Mouse (Mus musculus) MEL (cell line): Measurements from ENCODE around the gene Taf11. TPM values are rescaled to one million over a fixed set of nuclear protein-coding genes. Genes with fewer than 3 reads are reported as not detected.

Experiments
- DNase-seq: peaks from one replicate; pipeline ENCODE4 v3.0.0; 2011; ENCODE audit warnings: low read depth, low spot score
- H3K27ac ChIP-seq: 2 replicates; pipeline ENCODE4 v1.5.1; 2012; ENCODE audit warnings: low read depth, mild to moderate bottlenecking, control low read depth, low read length, moderate library complexity; ENCODE audit not compliant: control insufficient read depth
- H3K27me3 ChIP-seq, 2 experiments: fragments of 150-350 bp in 1 of 2; sonication (generic) in 1 of 2; 2 replicates each; pipeline ENCODE4 v1.6.1; 2012; ENCODE audit warnings: low read length in 2 of 2, mild to moderate bottlenecking in 2 of 2, improper control_type of control experiment in 1 of 2, moderate library complexity in 1 of 2; ENCODE audit not compliant: insufficient read depth in 2 of 2, control insufficient read depth in 1 of 2
- H3K36me3 ChIP-seq, 2 experiments: 2 replicates each; pipeline ENCODE4 v1.6.1; 2012 to 2014; ENCODE audit warnings: low read length in 2 of 2, improper control_type of control experiment in 1 of 2, inconsistent platforms in 1 of 2, mild to moderate bottlenecking in 1 of 2; ENCODE audit not compliant: insufficient read depth in 2 of 2, control insufficient read depth in 1 of 2
- H3K4me1 ChIP-seq, 2 experiments: fragments of 150-350 bp in 1 of 2; sonication (generic) in 1 of 2; 2 replicates each; pipeline ENCODE4 v1.6.1; 2012; ENCODE audit warnings: low read length in 2 of 2, improper control_type of control experiment in 1 of 2, mild to moderate bottlenecking in 1 of 2; ENCODE audit not compliant: insufficient read depth in 2 of 2, control insufficient read depth in 1 of 2
- H3K4me3 ChIP-seq, 2 experiments: fragments of 150-350 bp in 1 of 2; sonication (generic) in 1 of 2; 2 replicates each; pipeline ENCODE4 v1.5.1; 2012; ENCODE audit warnings: low read depth in 2 of 2, low read length in 2 of 2, mild to moderate bottlenecking in 2 of 2, moderate library complexity in 2 of 2, control low read depth in 1 of 2, improper control_type of control experiment in 1 of 2; ENCODE audit not compliant: control insufficient read depth in 1 of 2, insufficient read depth in 1 of 2
- H3K79me2 ChIP-seq: 2 replicates; pipeline ENCODE4 v1.6.1; 2012; ENCODE audit warnings: mild to moderate bottlenecking, low read length, moderate library complexity; ENCODE audit not compliant: control insufficient read depth, poor library complexity, insufficient read depth
- H3K9ac ChIP-seq: 2 replicates; pipeline ENCODE4 v1.6.1; 2012; ENCODE audit warnings: low read depth, mild to moderate bottlenecking, control low read depth, low read length, moderate library complexity; ENCODE audit not compliant: control insufficient read depth, poor library complexity, severe bottlenecking
- H3K9me3 ChIP-seq: fragments of 150-350 bp; sonication (generic); replicated peaks from 2 replicates; pipeline ENCODE4 v1.6.1; 2012; ENCODE audit warnings: mild to moderate bottlenecking, low read length, improper control_type of control experiment, moderate library complexity; ENCODE audit not compliant: insufficient read depth
- BHLHE40 ChIP-seq: IDR thresholded peaks from 2 replicates; pipeline ENCODE4 v1.6.1; 2012; ENCODE audit warnings: low read depth, mild to moderate bottlenecking, inconsistent platforms, low read length, improper control_type of control experiment, borderline replicate concordance
- CHD1 ChIP-seq: IDR thresholded peaks from 2 replicates; pipeline ENCODE4 v1.6.1; 2012; ENCODE audit warnings: low read depth, mild to moderate bottlenecking, inconsistent platforms, low read length, improper control_type of control experiment
- CTCF ChIP-seq, 3 experiments: IDR thresholded peaks in 2 of 3; conservative IDR thresholded peaks in 1 of 3; 2 replicates each; pipeline ENCODE4 v1.5.1; 2011 to 2012; ENCODE audit warnings: low read length in 3 of 3, low read depth in 2 of 3, mild to moderate bottlenecking in 2 of 3, improper control_type of control experiment in 1 of 3, inconsistent platforms in 1 of 3, mixed read lengths in 1 of 3, moderate library complexity in 1 of 3; ENCODE audit not compliant: control insufficient read depth in 1 of 3, insufficient read depth in 1 of 3, poor library complexity in 1 of 3, severe bottlenecking in 1 of 3
- E2F4 ChIP-seq: IDR thresholded peaks from 2 replicates; pipeline ENCODE4 v1.6.1; 2011; ENCODE audit warnings: low read depth, low read length, improper control_type of control experiment, borderline replicate concordance
- ELF1 ChIP-seq: IDR thresholded peaks from 2 replicates; pipeline ENCODE4 v1.6.1; 2014; ENCODE audit warnings: low read depth, mild to moderate bottlenecking, inconsistent platforms, low read length, improper control_type of control experiment, moderate library complexity
- ETS1 ChIP-seq: IDR thresholded peaks from 2 replicates; pipeline ENCODE4 v1.6.1; 2012; ENCODE audit warnings: low read depth, mild to moderate bottlenecking, inconsistent platforms, low read length, improper control_type of control experiment, moderate library complexity
- GABPA ChIP-seq: IDR thresholded peaks from 2 replicates; pipeline ENCODE4 v1.6.1; 2012; ENCODE audit warnings: low read depth, mild to moderate bottlenecking, inconsistent platforms, low read length, improper control_type of control experiment, moderate library complexity
- MAZ ChIP-seq: IDR thresholded peaks from 2 replicates; pipeline ENCODE4 v1.6.1; 2012; ENCODE audit warnings: low read depth, mild to moderate bottlenecking, inconsistent platforms, low read length, improper control_type of control experiment
- NELFE ChIP-seq: IDR thresholded peaks from 2 replicates; pipeline ENCODE4 v1.6.1; 2011; ENCODE audit warnings: low read depth, low read length, improper control_type of control experiment
- NRF1 ChIP-seq: IDR thresholded peaks from 2 replicates; pipeline ENCODE4 v1.6.1; 2014; ENCODE audit warnings: low read depth, mild to moderate bottlenecking, inconsistent platforms, low read length, improper control_type of control experiment, moderate library complexity; ENCODE audit not compliant: poor library complexity, insufficient read depth, severe bottlenecking
- POLR2AphosphoS2 ChIP-seq: IDR thresholded peaks from 2 replicates; pipeline ENCODE4 v1.6.1; 2011; ENCODE audit warnings: low read length, improper control_type of control experiment
- RAD21 ChIP-seq: IDR thresholded peaks from 2 replicates; pipeline ENCODE4 v1.6.1; 2011; ENCODE audit warnings: mild to moderate bottlenecking, low read depth, low read length, improper control_type of control experiment
- TCF12 ChIP-seq: IDR thresholded peaks from 2 replicates; pipeline ENCODE4 v1.6.1; 2014; ENCODE audit warnings: low read depth, mild to moderate bottlenecking, inconsistent platforms, low read length, improper control_type of control experiment, moderate library complexity
- USF1 ChIP-seq: IDR thresholded peaks from 2 replicates; pipeline ENCODE4 v1.6.1; 2014; ENCODE audit warnings: low read depth, mild to moderate bottlenecking, inconsistent platforms, low read length, improper control_type of control experiment, moderate library complexity
- USF2 ChIP-seq, 2 experiments: IDR thresholded peaks; 2 replicates each; pipeline ENCODE4 v1.6.1; 2011 to 2012; ENCODE audit warnings: improper control_type of control experiment in 2 of 2, low read length in 2 of 2, borderline replicate concordance in 1 of 2, inconsistent platforms in 1 of 2, low read depth in 1 of 2, mild to moderate bottlenecking in 1 of 2; ENCODE audit not compliant: insufficient read depth in 1 of 2
- ZC3H11A ChIP-seq: IDR thresholded peaks from 2 replicates; pipeline ENCODE4 v1.6.1; 2012; ENCODE audit warnings: low read depth, mild to moderate bottlenecking, inconsistent platforms, low read length, improper control_type of control experiment
- polyA plus RNA-seq, 2 experiments: library from polyadenylated mRNA; stranded (reverse) in 1 of 2; unstranded in 1 of 2; fragments of >175 nt in 1 of 2; fragments of >200 nt in 1 of 2; gene quantifications; 2 replicates each; pipeline versions ENCODE4 v1.2.1 to v1.2.4; 2012; ENCODE audit warnings: low replicate concordance in 2 of 2, low read depth in 1 of 2; ENCODE audit not compliant: insufficient read length in 2 of 2, insufficient read depth in 1 of 2, missing spikeins in 1 of 2
- total RNA-seq: library from RNA; depleted of rRNA; stranded (reverse); fragments of 300-350 nt; gene quantifications from 2 replicates; pipeline ENCODE4 v1.2.3, GENCODE M21; 2012

The Taf11 gene
- total and polyA plus RNA-seq, 3 experiments, result 45.7 to 77.8 TPM; not detected in 1

GRCm38 (mm10) chr17:27883129-27883528, 26.5 kb downstream of the Taf11 start:
- no peak for DNase-seq
- H3K36me3 ChIP-seq, result peaks cover 0 to 18% of the 10 kb centered on the region in 2 experiments; a peak in 1 of 4 replicates
- TF ChIP-seq ELF1, result no peak
- TF ChIP-seq GABPA, result no peak
- TF ChIP-seq USF2 (IDR thresholded peaks at IDR 0.05; ENCODE audit: borderline replicate concordance in 1 of 2, insufficient read depth in 1 of 2, low read depth in 1 of 2, low read length in 2 of 2), result no peak
- TF ChIP-seq ZC3H11A, result no peak
- TF ChIP-seq NRF1, result no peak
- no peak for TF ChIP-seq BHLHE40
- no peak for TF ChIP-seq RAD21
- no peak for TF ChIP-seq ETS1
- no peak for TF ChIP-seq NELFE
- no peak for TF ChIP-seq TCF12
- no peak for TF ChIP-seq USF1
- TF ChIP-seq POLR2AphosphoS2, result no peak
- no peak for TF ChIP-seq MAZ
- TF ChIP-seq CHD1, result no peak

GRCm38 (mm10) chr17:27881518-27881917, 28.1 kb downstream of the Taf11 start:
- no peak overlapping the region for H3K9ac ChIP-seq
- H3K36me3 ChIP-seq, result peaks cover 0 to 21% of the 10 kb centered on the region in 2 experiments; a peak in 1 of 4 replicates
- TF ChIP-seq E2F4 (no peak), CTCF (IDR thresholded peaks at IDR 0.05 in 2 of 3, conservative IDR thresholded peaks at IDR 0.05 in 1 of 3; ENCODE audit: control insufficient read depth in 1 of 3, insufficient read depth in 1 of 3, low read depth in 2 of 3, low read length in 3 of 3, poor library complexity in 1 of 3, severe bottlenecking in 1 of 3) (0 out of 6 replicates have a peak, but pooled peaks of 1 of the 3 experiments have one; percentile 6)
- H3K4me1 ChIP-seq, result no peaks in the 10 kb centered on the region
- H3K4me3 ChIP-seq, result no peak overlapping the region
- peaks cover 3% of the 10 kb centered on the region; the same call in 1 of the 2 replicates for H3K79me2 ChIP-seq
- no peaks in the 10 kb centered on the region for H3K27me3 ChIP-seq
- no peak overlapping the region for H3K27ac ChIP-seq
- DNase-seq, result no peak
- no peaks in the 10 kb centered on the region for H3K9me3 ChIP-seq

More at GRCm38 (mm10) chr17:27883129-27883528, 26.5 kb downstream of the Taf11 start:
- Histone ChIP-seq H3K4me1 (no peaks in the 10 kb centered on the region), H3K9me3 (no peaks in the 10 kb centered on the region), H3K27me3 (no peaks in the 10 kb centered on the region), H3K9ac (no peak overlapping the region), H3K4me3 (no peak overlapping the region), H3K27ac (no peak overlapping the region), H3K79me2 (0 out of 2 replicates have a peak, but pooled peaks cover 2% of the 10 kb centered on the region)
